21 mouse cellular contexts compared by ENCODE assay signal in the genomic region with DNA sequence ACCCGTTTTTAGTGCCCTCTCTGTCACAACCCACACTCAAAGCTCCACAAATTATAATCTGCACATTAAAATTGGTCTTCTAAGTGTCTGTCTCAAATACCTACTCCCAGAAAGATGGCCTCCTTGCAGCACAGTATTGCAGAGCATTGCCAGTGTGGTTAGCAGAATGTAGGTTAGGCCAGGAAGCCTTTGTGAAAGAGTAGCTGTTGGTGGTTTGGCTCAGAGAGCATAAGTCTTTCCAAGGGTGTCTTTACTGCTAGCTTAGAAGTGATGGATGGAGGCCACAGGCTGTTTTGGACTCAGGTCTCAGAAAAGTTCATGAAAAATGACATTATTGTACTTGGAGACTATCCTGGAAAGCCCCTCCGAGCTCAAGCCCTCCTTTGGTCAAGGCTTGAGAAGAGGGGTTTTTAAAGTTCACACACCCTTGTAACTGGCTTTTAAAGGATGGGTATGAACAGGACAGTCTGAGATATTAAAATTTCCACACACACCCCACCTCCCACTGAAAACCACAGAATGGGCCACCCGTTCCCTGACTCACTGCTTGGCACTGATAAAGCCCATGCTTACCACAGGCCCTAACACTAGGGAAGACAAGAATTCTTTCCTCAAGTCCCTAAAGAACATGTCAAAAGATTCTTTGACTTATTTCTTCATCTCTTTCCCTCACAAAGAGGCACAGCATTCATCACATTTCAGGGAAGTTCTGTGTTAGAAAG.
A peak's percentile ranks its signal among the peaks of the same experiment; 100 is the strongest.
DNase-seq lines count a peak whose midpoint lies in the region; ATAC-seq lines count a peak whose summit lies in the region.
"Had no signal": no experiment of that assay in that cellular context is flagged by ENCODE, and none has a peak within 500 bp of the region (broad histone marks: within the 10 kb centered on the region; RNA-seq: fewer than 3 reads in every experiment).

No protein-coding gene starts in this region.

- intact Hi-C loops in left cerebral cortex, postnatal 25 days (cut with DNase I), result loop anchor here (10.0 kb wide), 1 partner anchor 296 kb away; no protein-coding TSS in a partner anchor

- no peak overlapping the region for H3K27ac ChIP-seq in liver, embryonic 12.5 days
- H3K27ac ChIP-seq: layer of hippocampus, adult 2 months; midbrain, embryonic 13.5 days; stomach, postnatal 0 days had no signal

- H3K4me1 ChIP-seq in liver, embryonic 12.5 days, result no peaks in the 10 kb centered on the region
- H3K4me1 ChIP-seq: midbrain, embryonic 13.5 days had no signal

- no peak overlapping the region for H3K9ac ChIP-seq in liver, embryonic 12.5 days
- H3K9ac ChIP-seq: midbrain, embryonic 13.5 days had no signal

- no peaks in the 10 kb centered on the region for H3K9me3 ChIP-seq in liver, embryonic 12.5 days (replicated peaks)
- H3K9me3 ChIP-seq: midbrain, embryonic 13.5 days had no signal

- ATAC-seq in liver, embryonic 12.5 days, result 0 out of 2 replicates have a peak, but pooled peaks have one; percentile 44
- ATAC-seq in granulocyte monocyte progenitor cell, adult 5-6 weeks (replicated peaks; ENCODE audit: poor library complexity, severe bottlenecking), result peak; percentile 25; the same call in 1 of the 2 replicates
- no peak for ATAC-seq in inflammation-experienced regulatory T-cells, adult 6 months
- ATAC-seq: hindbrain, embryonic 16.5 days; intestine, embryonic 16.5 days; midbrain, embryonic 13.5 days had no signal

- no peaks in the 10 kb centered on the region for H3K36me3 ChIP-seq in liver, embryonic 12.5 days
- H3K36me3 ChIP-seq: midbrain, embryonic 13.5 days had no signal

- no peaks in the 10 kb centered on the region for H3K27me3 ChIP-seq in liver, embryonic 12.5 days (replicated peaks)
- H3K27me3 ChIP-seq: midbrain, embryonic 13.5 days had no signal

- 31% methylated on average over 3 of the region's 3 CpGs for WGBS in liver, embryonic 12.5 days (ENCODE audit: insufficient replicate concordance)

- no peak overlapping the region for H3K4me2 ChIP-seq in liver, embryonic 12.5 days
- H3K4me2 ChIP-seq: midbrain, embryonic 13.5 days had no signal

- H3K4me3 ChIP-seq in liver, embryonic 12.5 days, result no peak overlapping the region
- H3K4me3 ChIP-seq: layer of hippocampus, adult 2 months; midbrain, embryonic 13.5 days had no signal

- DNase-seq in liver (no peak), NIH3T3 (ENCODE audit: low read depth) (peak; percentile 79)
- peak; percentile 1 for DNase-seq in skeletal muscle tissue, adult 2 months (ENCODE audit: low read depth, low spot score)
- DNase-seq in left cerebral cortex, postnatal 25 days (ENCODE audit: low spot score in 2 of 2), result no peak
- DNase-seq: cerebellum, adult 11-12 months; cerebellum, postnatal 10 days; gastrocnemius, postnatal 36 days; heart, postnatal 36 days; kidney, adult 9 months; kidney, postnatal 25 days; lung, adult 18-20 months; lung, postnatal 14 days; thymus, adult 2 months had no signal

Comparison
In these comparisons a context has a peak if more than half of its experiments do, and no peak if none do; other contexts are left out.
1. DNase-seq: peak in NIH3T3 (single experiment) and skeletal muscle tissue, adult 2 months (single experiment); none in liver (single experiment) and left cerebral cortex, postnatal 25 days (0 of 2).